Mouse (Mus musculus) cerebellum, postnatal 25 days (tissue): ENCODE results near the gene Tab1.

Experiments used
- DNase-seq, 2 experiments: peaks; one replicate each; pipeline ENCODE4 v3.0.0; 2021; ENCODE audit warnings: mixed read lengths in 2 of 2

Gene Tab1

DNA sequence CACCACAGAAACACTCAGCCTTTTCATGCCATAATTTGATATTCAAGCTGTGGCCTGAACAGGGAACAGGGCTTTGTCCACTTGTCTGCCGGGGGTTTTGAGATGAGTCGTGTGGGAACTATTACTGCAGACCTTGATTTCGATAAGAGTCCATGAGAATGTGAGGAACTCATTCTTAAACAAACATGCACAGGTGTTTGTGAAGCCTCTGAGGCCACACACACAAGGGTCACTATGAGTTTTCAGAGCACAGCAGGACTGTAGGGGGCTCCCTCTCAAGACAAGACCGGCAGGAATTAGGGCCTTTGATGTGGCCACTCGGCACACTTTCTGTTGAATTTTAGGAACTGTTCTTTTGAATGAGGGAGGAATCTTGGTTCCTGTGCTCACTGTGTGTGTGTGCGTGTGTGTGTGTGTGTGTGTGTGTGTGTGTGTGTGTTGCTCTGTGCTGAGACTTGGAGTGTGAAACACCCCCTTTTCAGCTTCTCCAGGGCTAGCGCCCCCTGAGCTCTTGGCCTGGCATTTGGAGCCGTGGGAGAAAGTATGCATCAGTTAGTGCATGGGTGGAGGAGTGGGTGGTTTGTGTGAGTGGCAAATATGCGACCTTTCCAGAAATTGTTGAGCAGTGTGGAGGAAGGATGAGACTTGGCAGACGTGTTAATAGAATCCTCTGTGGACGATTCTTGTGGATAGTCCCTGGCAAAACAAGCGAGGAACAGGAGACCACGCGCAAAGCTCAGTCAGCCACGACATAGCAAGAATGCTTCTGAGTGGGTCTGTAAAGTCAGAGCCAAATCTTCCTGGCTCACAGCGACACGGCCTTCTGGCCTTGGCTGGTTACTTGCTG, 5.2 kb downstream of the Tab1 start:
- no peak for DNase-seq

- no peak for DNase-seq
Observed at GRCm38 (mm10) chr15:80140302-80140701, 7.4 kb downstream of the Tab1 start.

DNA sequence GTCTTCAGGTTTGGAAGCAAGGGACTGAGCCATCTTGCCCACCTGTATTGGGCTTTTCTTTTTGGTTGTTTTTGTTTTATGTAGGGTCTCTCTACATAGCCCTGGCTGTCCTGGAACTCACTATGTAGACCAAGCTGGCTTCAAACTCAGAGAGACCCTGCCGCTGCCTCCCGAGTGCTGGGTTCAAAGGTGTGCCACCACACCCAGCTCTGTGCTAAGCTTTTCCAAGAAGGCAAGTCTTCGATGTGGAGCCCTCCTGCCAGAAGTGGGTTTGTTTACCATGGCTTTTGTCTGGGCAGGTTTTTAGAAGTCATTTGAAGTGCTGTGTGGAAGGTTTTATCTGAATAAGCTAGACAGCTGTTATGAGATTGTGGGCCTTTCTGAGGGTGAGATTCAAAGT, 8.0 kb downstream of the Tab1 start:
- DNase-seq: no peak

- no peak for DNase-seq
Observed at GRCm38 (mm10) chr15:80142130-80142529, 9.2 kb downstream of the Tab1 start.

DNA sequence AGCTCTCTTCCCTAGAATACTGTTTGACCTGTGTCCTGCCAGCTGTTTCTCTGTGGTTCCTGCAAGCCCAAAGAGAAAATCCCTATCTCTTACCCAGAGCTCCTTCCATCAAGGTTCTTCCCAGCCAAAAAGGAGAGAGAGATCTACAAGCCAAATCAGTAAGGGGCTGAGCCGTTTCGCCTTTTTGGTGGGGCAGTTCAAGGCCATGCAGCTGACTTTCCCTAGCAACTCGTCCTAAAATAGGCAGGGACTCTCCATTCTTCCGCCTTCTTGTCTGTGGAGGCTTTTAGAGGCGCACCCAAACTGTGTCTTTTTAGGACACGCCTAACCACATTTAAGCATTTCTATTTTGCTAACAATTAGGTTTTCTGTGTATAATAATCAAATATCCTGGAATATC, 10.8 kb downstream of the Tab1 start:
- no peak for DNase-seq

GRCm38 (mm10) chr15:80145397-80145796, 12.5 kb downstream of the Tab1 start:
- DNase-seq: no peak

DNA sequence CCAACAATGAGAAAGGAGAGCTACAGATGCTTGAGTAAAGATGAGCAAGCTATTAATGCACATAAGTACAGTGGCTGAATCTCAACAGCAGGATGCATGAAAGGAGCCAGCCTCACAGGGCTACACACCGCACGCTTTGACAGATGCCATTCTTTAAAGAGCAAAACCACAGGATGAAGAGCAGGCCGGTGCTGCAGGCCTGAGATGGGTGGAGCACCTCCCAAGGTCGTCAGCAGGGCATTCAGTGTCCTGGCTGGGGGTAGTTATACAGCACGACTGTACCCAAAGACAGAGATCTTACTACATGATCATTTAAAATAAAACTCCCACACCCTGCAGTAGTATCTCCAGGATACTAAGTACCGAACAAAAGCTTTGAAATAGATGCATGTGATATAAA, 13.2 kb downstream of the Tab1 start:
- no peak for DNase-seq

- no peak for DNase-seq
Observed at GRCm38 (mm10) chr15:80147090-80147489, 14.2 kb downstream of the Tab1 start.

DNA sequence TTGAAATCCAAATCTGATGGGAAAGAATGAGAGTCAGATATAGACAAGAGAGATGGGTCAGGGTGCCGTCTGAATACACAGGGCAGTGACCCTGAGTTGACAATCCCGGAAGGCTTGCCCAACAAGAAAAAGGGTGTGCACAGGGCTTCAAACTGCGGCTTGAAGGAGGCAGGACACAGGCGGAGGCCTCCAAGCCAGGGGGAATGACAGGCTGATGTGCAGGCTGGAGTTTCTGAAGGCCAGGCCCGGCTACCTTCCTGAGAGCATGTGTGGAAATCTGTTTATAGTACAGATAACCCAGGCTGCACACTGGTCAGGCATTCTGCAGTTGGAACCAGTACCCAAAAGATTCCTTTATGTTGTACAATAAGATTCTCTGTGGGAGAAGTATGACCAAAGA, 14.6 kb downstream of the Tab1 start:
- no peak for DNase-seq

DNA sequence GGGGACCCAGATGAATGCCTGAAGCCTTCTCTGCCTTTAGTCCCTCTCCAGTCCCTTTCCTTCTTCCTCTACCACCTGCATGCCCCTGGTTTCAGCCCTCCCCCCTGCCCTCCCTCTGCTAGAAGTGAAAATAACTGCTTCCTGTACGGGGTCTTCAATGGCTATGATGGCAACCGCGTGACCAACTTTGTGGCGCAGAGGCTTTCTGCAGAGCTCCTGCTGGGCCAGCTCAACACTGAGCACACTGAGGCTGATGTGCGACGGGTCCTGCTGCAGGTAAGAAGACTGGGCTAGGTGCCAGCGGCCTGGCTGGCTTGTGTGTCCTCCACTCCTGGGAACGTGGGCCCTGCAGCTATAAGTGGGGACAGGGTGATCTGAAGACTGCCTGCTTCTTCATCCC, 15.6 kb downstream of the Tab1 start:
- peak in 1 of 2 experiments; percentile 43 for DNase-seq

DNA sequence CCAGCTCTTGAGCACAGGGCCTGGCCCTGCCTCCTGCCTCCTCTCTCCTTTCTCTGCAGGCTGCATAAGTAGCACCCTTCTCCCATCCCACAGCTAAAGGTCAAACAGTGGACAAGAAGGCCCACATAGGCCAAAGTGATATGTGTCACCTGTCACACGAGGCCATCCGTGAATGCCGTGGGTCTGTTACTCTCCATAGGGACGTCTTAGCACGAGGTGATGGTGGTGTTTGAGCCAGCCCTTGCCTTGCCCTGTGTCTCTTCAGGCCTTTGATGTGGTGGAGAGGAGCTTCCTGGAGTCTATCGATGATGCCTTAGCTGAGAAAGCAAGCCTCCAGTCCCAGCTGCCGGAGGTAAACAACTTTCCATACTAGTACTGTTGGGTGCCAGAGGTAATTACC, 16.6 kb downstream of the Tab1 start:
- DNase-seq: no peak

DNA sequence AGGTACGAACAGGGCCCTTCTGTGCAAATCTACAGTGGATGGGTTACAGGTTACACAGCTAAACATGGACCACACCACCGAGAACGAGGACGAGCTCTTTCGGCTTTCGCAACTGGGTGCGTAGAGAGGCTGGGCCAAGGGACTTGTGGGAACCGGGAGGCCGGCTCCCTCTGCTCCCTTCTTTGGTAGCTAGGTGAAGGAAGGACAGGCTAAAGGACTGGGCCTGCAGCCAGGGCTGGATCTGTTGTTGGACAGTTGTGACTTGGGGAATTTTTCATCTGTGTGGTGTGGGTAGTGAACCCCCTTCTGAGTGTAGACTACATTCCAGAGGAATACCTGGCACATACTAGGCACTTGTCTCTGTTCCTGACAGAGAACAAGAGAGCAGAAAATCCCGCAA, 19.7 kb downstream of the Tab1 start:
- DNase-seq: no peak

GRCm38 (mm10) chr15:80153757-80154156, 20.8 kb downstream of the Tab1 start:
- no peak for DNase-seq

GRCm38 (mm10) chr15:80155707-80156106, 22.8 kb downstream of the Tab1 start:
- no peak for DNase-seq

DNA sequence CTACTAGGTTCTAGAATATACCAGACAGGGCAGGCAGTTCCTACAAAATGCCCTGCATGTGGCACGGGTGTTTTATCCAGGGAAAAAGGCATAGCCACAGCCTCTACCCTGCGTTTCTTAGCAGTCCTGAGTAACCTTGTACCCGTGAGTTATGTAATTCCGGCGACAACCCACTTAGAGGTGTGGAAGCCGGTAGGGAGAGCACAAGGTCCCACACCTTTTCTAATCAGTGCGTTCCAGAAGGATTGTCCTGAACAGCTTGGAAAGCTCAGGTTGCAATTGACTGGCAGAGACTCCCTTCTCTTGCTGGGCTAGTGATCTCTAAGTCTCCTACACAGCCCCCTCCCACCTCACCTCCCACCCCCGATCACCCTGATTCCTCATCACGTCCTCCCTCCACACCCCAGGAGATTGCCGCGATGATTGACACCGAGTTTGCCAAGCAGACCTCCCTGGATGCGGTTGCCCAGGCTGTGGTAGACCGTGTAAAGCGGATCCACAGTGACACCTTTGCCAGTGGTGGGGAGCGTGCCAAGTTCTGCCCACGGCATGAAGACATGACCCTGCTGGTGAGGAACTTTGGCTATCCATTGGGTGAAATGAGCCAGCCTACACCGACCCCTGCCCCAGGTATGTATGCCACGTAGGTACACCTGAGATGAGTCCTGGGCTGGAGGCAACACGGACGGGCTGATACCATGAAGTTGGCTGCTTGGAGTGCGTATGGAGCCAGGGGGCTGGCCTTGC, 24.4 kb downstream of the Tab1 start:
- DNase-seq: peak; percentile 45 to 65

- DNase-seq: peak in 1 of 2 experiments; percentile 35
Observed at GRCm38 (mm10) chr15:80158001-80158706, 25.2 kb downstream of the Tab1 start.

- no peak for DNase-seq
Observed at GRCm38 (mm10) chr15:80158707-80159090, 25.8 kb downstream of the Tab1 start.

- DNase-seq: no peak
Observed at GRCm38 (mm10) chr15:80159286-80159901, 26.5 kb downstream of the Tab1 start.

DNA sequence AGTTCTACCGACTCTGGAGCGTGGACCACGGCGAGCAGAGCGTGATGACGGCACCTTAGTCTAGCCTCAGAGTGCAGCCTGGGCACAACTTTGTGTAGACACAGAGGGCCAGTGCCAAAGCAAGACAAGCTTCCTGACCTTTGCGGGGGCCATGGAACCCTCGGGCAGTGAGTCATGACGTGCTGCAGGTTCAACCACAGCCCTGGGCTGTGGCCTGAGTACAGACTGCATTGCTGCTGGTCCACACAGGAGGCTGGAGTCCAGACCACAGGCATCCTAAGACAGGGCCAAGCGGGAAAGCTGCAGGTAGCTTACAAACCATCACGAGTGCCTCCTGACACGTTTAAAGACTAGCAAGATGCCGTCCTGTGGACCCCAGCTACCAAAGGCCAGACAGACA, 27.3 kb downstream of the Tab1 start:
- DNase-seq: no peak

DNA sequence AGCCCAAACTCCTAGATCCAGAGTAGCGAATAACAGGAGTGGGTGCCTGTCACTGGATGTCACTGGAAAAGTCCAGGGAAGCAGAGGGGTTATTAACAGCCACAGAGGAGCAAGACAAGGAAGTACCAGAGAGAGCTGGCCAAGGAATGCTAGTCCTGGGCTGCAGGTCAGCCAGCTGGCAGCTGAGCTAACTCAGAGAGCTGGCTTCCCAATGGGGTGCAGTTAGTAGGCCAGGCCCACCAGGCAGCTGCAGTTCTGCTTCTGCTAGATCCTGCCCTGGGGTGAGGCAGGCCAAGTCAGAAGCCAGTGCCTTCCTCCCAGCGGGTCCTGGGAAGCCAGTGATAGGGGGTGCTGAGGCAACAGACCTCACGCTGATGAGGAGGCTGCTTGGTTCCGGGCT, 27.8 kb downstream of the Tab1 start:
- DNase-seq: peak; percentile 49 to 62

GRCm38 (mm10) chr15:80161199-80161598, 28.3 kb downstream of the Tab1 start:
- DNase-seq: peak; percentile 40 to 54

GRCm38 (mm10) chr15:80162401-80162964, 29.6 kb downstream of the Tab1 start:
- peak in 1 of 2 experiments; percentile 52 for DNase-seq

GRCm38 (mm10) chr15:80163274-80163673, 30.3 kb downstream of the Tab1 start:
- DNase-seq: peak; percentile 99
